Mouse (Mus musculus) lung, adult 2 months (tissue): ENCODE data around the gene Palld.

ENCODE experiments used
- CTCF ChIP-seq: fragments of 200-500 bp; IDR thresholded peaks from 2 replicates; pipeline ENCODE4 v1.5.1; 2011; ENCODE audit warnings: mild to moderate bottlenecking, low read length, control low read depth; ENCODE audit not compliant: insufficient read depth
- POLR2A ChIP-seq: fragments of 200-500 bp; IDR thresholded peaks from 2 replicates; pipeline ENCODE4 v1.6.1; 2011; ENCODE audit warnings: low read depth, mild to moderate bottlenecking, control low read depth, low read length, borderline replicate concordance; ENCODE audit errors: extremely low read depth

DNA sequence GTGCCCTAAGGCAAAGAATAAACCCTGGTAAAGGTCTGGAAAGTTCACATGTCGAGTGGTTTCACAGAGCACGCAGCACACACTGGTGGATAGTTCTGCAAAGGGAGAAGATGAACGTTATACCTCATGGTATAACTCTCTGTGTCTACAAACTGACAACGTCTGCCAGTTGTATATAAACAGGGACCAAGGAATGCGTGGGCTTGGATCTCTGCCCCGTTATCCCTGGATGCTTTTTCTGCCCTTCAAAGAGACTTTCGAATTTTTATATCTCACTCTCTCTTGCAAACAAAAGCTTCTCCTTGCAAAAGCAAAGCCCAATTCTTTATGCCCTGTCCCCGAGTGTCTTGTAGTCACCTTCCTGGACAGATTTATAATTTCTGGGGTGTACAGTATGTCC is 319.9 kb downstream of the Palld start:
- TF ChIP-seq CTCF (no peak), POLR2A (no peak)
